Mouse (Mus musculus): Measurements from ENCODE around the gene Tnfrsf13b.
"Not testable (repeated sequence)": the region's sequence is repeated elsewhere in the genome, so short reads cannot be mapped to it uniquely, and the experiment has no call there.

The Tnfrsf13b gene

GRCm38 (mm10) chr11:61127421-61128055 is 983 bp downstream of the Tnfrsf13b start:
- no peak for DNase-seq (ENCODE audit: low spot score in 2 of 2)

- DNase-seq (ENCODE audit: low spot score in 2 of 2), result no peak
Observed at GRCm38 (mm10) chr11:61129305-61129704, 2.8 kb downstream of the Tnfrsf13b start.

GRCm38 (mm10) chr11:61130646-61131045 is 4.1 kb downstream of the Tnfrsf13b start:
- DNase-seq (ENCODE audit: low spot score in 2 of 2), result not testable (repeated sequence)

GRCm38 (mm10) chr11:61132943-61133342 is 6.4 kb downstream of the Tnfrsf13b start:
- no peak for DNase-seq (ENCODE audit: low spot score in 2 of 2)

GRCm38 (mm10) chr11:61141693-61142092 is 15.1 kb downstream of the Tnfrsf13b start:
- DNase-seq (ENCODE audit: low spot score in 2 of 2), result no peak

- no peak for DNase-seq (ENCODE audit: low spot score in 2 of 2)
Observed at GRCm38 (mm10) chr11:61142262-61142661, 15.7 kb downstream of the Tnfrsf13b start.

- DNase-seq (ENCODE audit: low spot score in 2 of 2), result no peak
Observed at GRCm38 (mm10) chr11:61142941-61143530, 16.5 kb downstream of the Tnfrsf13b start.

- DNase-seq (ENCODE audit: low spot score in 2 of 2), result no peak
Observed at GRCm38 (mm10) chr11:61143564-61144469, 17.3 kb downstream of the Tnfrsf13b start.

GRCm38 (mm10) chr11:61145551-61145950 is 19.0 kb downstream of the Tnfrsf13b start:
- DNase-seq (ENCODE audit: low spot score in 2 of 2), result no peak

- no peak for DNase-seq (ENCODE audit: low spot score in 2 of 2)
Observed at GRCm38 (mm10) chr11:61146645-61147299, 20.2 kb downstream of the Tnfrsf13b start.

GRCm38 (mm10) chr11:61147300-61147683 is 20.7 kb downstream of the Tnfrsf13b start:
- no peak for DNase-seq (ENCODE audit: low spot score in 2 of 2)

GRCm38 (mm10) chr11:61150233-61151001 is 23.9 kb downstream of the Tnfrsf13b start:
- no peak for DNase-seq (ENCODE audit: low spot score in 2 of 2)

- no peak for DNase-seq (ENCODE audit: low spot score in 2 of 2)
Observed at GRCm38 (mm10) chr11:61155727-61156126, 29.2 kb downstream of the Tnfrsf13b start.

- no peak for DNase-seq (ENCODE audit: low spot score in 2 of 2)
Observed at GRCm38 (mm10) chr11:61158141-61158540, 31.6 kb downstream of the Tnfrsf13b start.

GRCm38 (mm10) chr11:61159796-61160732 is 33.5 kb downstream of the Tnfrsf13b start:
- no peak for DNase-seq (ENCODE audit: low spot score in 2 of 2)

GRCm38 (mm10) chr11:61161121-61161520 is 34.6 kb downstream of the Tnfrsf13b start:
- no peak for DNase-seq (ENCODE audit: low spot score in 2 of 2)

- DNase-seq (ENCODE audit: low spot score in 2 of 2), result no peak
Observed at GRCm38 (mm10) chr11:61162776-61163175, 36.2 kb downstream of the Tnfrsf13b start.

GRCm38 (mm10) chr11:61163341-61163740 is 36.8 kb downstream of the Tnfrsf13b start:
- DNase-seq (ENCODE audit: low spot score in 2 of 2), result no peak

GRCm38 (mm10) chr11:61164366-61164765 is 37.8 kb downstream of the Tnfrsf13b start:
- no peak for DNase-seq (ENCODE audit: low spot score in 2 of 2)

- DNase-seq (ENCODE audit: low spot score in 2 of 2), result no peak
Observed at GRCm38 (mm10) chr11:61164881-61165280, 38.3 kb downstream of the Tnfrsf13b start.

Measured in frontal cortex, postnatal 25 days (tissue).